Comparison of ENCODE assay signal across 29 mouse cellular contexts in genomic region chr1:160967268-160967667, GRCm38 (mm10). TPM values are rescaled to one million over a fixed set of nuclear protein-coding genes. Genes with fewer than 3 reads are reported as not detected.
DNase-seq lines count a peak whose midpoint lies in the region; ATAC-seq lines count a peak whose summit lies in the region.
"Had no signal": no experiment of that assay in that cellular context is flagged by ENCODE, and none has a peak within 500 bp of the region (broad histone marks: within the 10 kb centered on the region; RNA-seq: fewer than 3 reads in every experiment).

No protein-coding gene starts in this region.

- WGBS in forebrain, embryonic 16.5 days = 94% methylated on average over 1 of the region's 1 CpGs
- WGBS in forebrain, embryonic 11.5 days = 78% methylated on average over 1 of the region's 1 CpGs

- no peak overlapping the region for H3K4me2 ChIP-seq in forebrain, embryonic 16.5 days (ENCODE audit: low read length)
- H3K4me2 ChIP-seq in forebrain, embryonic 11.5 days (ENCODE audit: low read depth, low read length, severe bottlenecking) = no peak overlapping the region
- H3K4me2 ChIP-seq: heart, embryonic 13.5 days; liver, embryonic 15.5 days; midbrain, embryonic 15.5 days; neural tube, embryonic 13.5 days had no signal

- no peak overlapping the region for H3K27ac ChIP-seq in forebrain, embryonic 16.5 days (ENCODE audit: low read length)
- H3K27ac ChIP-seq in forebrain, embryonic 11.5 days (ENCODE audit: low read depth, low read length) = no peak overlapping the region
- H3K27ac ChIP-seq: heart, embryonic 13.5 days; hindbrain, postnatal 0 days; limb, embryonic 10.5 days; liver, embryonic 15.5 days; macrophage; midbrain, embryonic 15.5 days; neural tube, embryonic 13.5 days had no signal

- H3K36me3 ChIP-seq in forebrain, embryonic 16.5 days (ENCODE audit: control insufficient read depth, insufficient read depth) = peaks cover 48% of the 10 kb centered on the region
- H3K36me3 ChIP-seq in forebrain, embryonic 11.5 days (ENCODE audit: control insufficient read depth, insufficient read depth, low read length) = peaks cover 10% of the 10 kb centered on the region; the same call in 1 of the 2 replicates

- H3K27me3 ChIP-seq in forebrain, embryonic 16.5 days (replicated peaks; ENCODE audit: control insufficient read depth, insufficient read depth, low read length) = no peaks in the 10 kb centered on the region
- H3K27me3 ChIP-seq in forebrain, embryonic 11.5 days (ENCODE audit: control insufficient read depth, insufficient read depth, low read length) = no peaks in the 10 kb centered on the region
- H3K27me3 ChIP-seq: heart, embryonic 13.5 days; liver, embryonic 15.5 days; midbrain, embryonic 15.5 days; neural tube, embryonic 13.5 days had no signal

- H3K9me3 ChIP-seq in forebrain, embryonic 16.5 days (ENCODE audit: control insufficient read depth, low read length) = no peaks in the 10 kb centered on the region
- H3K9me3 ChIP-seq in forebrain, embryonic 11.5 days (ENCODE audit: control insufficient read depth, low read length) = no peaks in the 10 kb centered on the region
- H3K9me3 ChIP-seq: heart, embryonic 13.5 days; limb, embryonic 10.5 days; liver, embryonic 15.5 days; midbrain, embryonic 15.5 days; neural tube, embryonic 13.5 days had no signal

- H3K4me1 ChIP-seq in forebrain, embryonic 16.5 days (replicated peaks; ENCODE audit: control insufficient read depth, insufficient read depth, low read length) = no peaks in the 10 kb centered on the region
- H3K4me1 ChIP-seq in forebrain, embryonic 11.5 days (replicated peaks; ENCODE audit: control insufficient read depth, insufficient read depth, low read length) = no peaks in the 10 kb centered on the region
- H3K4me1 ChIP-seq: heart, embryonic 13.5 days; limb, embryonic 10.5 days; liver, embryonic 15.5 days; midbrain, embryonic 15.5 days; neural tube, embryonic 13.5 days had no signal

- DNase-seq in forebrain, embryonic 11.5 days (ENCODE audit: low spot score) = no peak
- DNase-seq in layer of hippocampus, adult 11-12 months (ENCODE audit: low spot score) = peak; percentile 51
- no peak for DNase-seq in layer of hippocampus, postnatal 25 days (ENCODE audit: extremely low spot score in 1 of 2, low spot score in 1 of 2)
- peak; percentile 11 for DNase-seq in urinary bladder, postnatal 14 days (ENCODE audit: low spot score)
- no peak for DNase-seq in urinary bladder, postnatal 25 days (ENCODE audit: low spot score)
- peak; percentile 24 for DNase-seq in telencephalon, adult 2 months (ENCODE audit: low read depth, low spot score)
- DNase-seq in frontal cortex, postnatal 25 days (ENCODE audit: low spot score in 2 of 2) = no peak
- DNase-seq: adrenal gland, postnatal 25 days; cerebellum, adult 11-12 months; cerebellum, postnatal 25 days; embryo, embryonic 11 days; gastrocnemius, postnatal 14 days; heart, adult 18-20 months; heart, postnatal 14 days; liver; right cerebral cortex, postnatal 4 days; thymus, postnatal 36 days had no signal

- ATAC-seq in forebrain, embryonic 16.5 days = peak; percentile 33; the same call in 1 of the 2 replicates
- ATAC-seq in forebrain, embryonic 11.5 days (replicated peaks; ENCODE audit: low FRiP score) = no peak
- ATAC-seq: CD4-positive, CD25-positive, alpha-beta regulatory T cell, adult 4 months; forebrain, embryonic 14.5 days; hindbrain, postnatal 0 days; intestine, embryonic 16.5 days; midbrain, embryonic 15.5 days had no signal

- H3K9ac ChIP-seq in forebrain, embryonic 16.5 days (replicated peaks; ENCODE audit: low read depth, low read length) = no peak overlapping the region
- H3K9ac ChIP-seq in forebrain, embryonic 11.5 days (ENCODE audit: low read length) = no peak overlapping the region
- H3K9ac ChIP-seq: heart, embryonic 13.5 days; liver, embryonic 15.5 days; midbrain, embryonic 15.5 days; neural tube, embryonic 13.5 days had no signal

- H3K4me3 ChIP-seq in forebrain, embryonic 16.5 days (replicated peaks; ENCODE audit: low read length) = no peak overlapping the region
- H3K4me3 ChIP-seq in forebrain, embryonic 11.5 days (ENCODE audit: low read depth, low read length) = no peak overlapping the region
- H3K4me3 ChIP-seq: heart, embryonic 13.5 days; limb, embryonic 10.5 days; liver, embryonic 15.5 days; midbrain, embryonic 15.5 days; myocyte; neural tube, embryonic 13.5 days had no signal

RNA-seq across cellular contexts. Expression of gene Serpinc1, which starts 11.1 kb away (rescaled TPM):
- 3.0 and 3.5 TPM in 2 replicates for polyA plus RNA-seq in forebrain, embryonic 16.5 days (2015; fragmentation: Nextera tagmentation; extraction: Ambion mirVana)
- 1.5 and 2.1 TPM in 2 replicates for polyA plus RNA-seq in forebrain, embryonic 11.5 days (2014; fragmentation: Nextera tagmentation; extraction: Ambion mirVana)
- total RNA-seq in layer of hippocampus, postnatal 25 days (2021) = under 1 TPM; 0.15 to 0.47 TPM

Comparison
In these comparisons a context has a peak if more than half of its experiments do, and no peak if none do; other contexts are left out.
1. DNase-seq: peak in layer of hippocampus, adult 11-12 months (single experiment), urinary bladder, postnatal 14 days (single experiment) and telencephalon, adult 2 months (single experiment); none in forebrain, embryonic 11.5 days (single experiment), layer of hippocampus, postnatal 25 days (0 of 2), urinary bladder, postnatal 25 days (single experiment) and frontal cortex, postnatal 25 days (0 of 2).